Mouse (Mus musculus) spleen, adult 2 months (tissue): ENCODE measurements around the gene Asf1a. TPM values are rescaled to one million over a fixed set of nuclear protein-coding genes. Genes with fewer than 3 reads are reported as not detected.

Experiments used
- DNase-seq, 2 experiments: peaks; one replicate each; pipeline versions ENCODE4 v3.0.0 to v3.0.0-alpha.2; 2012 to 2021; ENCODE audit warnings: low spot score in 2 of 2, low read depth in 1 of 2
- H3K27ac ChIP-seq: fragments of 200-500 bp; 2 replicates; pipeline ENCODE4 v1.5.1; 2012; ENCODE audit warnings: low read length, inconsistent platforms; ENCODE audit not compliant: insufficient read depth
- H3K27me3 ChIP-seq: fragments of 200-500 bp; 2 replicates; pipeline ENCODE4 v1.6.1; 2012; ENCODE audit warnings: mild to moderate bottlenecking, moderate library complexity, low read length, inconsistent platforms; ENCODE audit not compliant: control insufficient read depth, insufficient read depth
- H3K36me3 ChIP-seq: fragments of 200-500 bp; 2 replicates; pipeline ENCODE4 v1.6.1; 2012; ENCODE audit warnings: mild to moderate bottlenecking, low read length, inconsistent platforms; ENCODE audit not compliant: control insufficient read depth, insufficient read depth
- H3K4me1 ChIP-seq: fragments of 200-500 bp; 2 replicates; pipeline ENCODE4 v1.6.1; 2011; ENCODE audit warnings: inconsistent platforms; ENCODE audit not compliant: control insufficient read depth, insufficient read depth, insufficient read length
- H3K4me3 ChIP-seq: fragments of 200-500 bp; 2 replicates; pipeline ENCODE4 v1.5.1; 2011; ENCODE audit warnings: mild to moderate bottlenecking, inconsistent platforms; ENCODE audit not compliant: insufficient read depth, insufficient read length; ENCODE audit errors: extremely low read depth
- CTCF ChIP-seq: fragments of 200-500 bp; IDR thresholded peaks from 2 replicates; pipeline ENCODE4 v1.5.1; 2011; ENCODE audit warnings: mild to moderate bottlenecking, inconsistent platforms; ENCODE audit not compliant: insufficient read depth, insufficient read length, insufficient replicate concordance; ENCODE audit errors: extremely low read depth
- POLR2A ChIP-seq: fragments of 200-500 bp; IDR thresholded peaks from 2 replicates; pipeline ENCODE4 v1.6.1; 2011; ENCODE audit warnings: low read depth, low read length, inconsistent platforms
- WGBS: fragments of 180-500 bp; shearing (Covaris S2); methylation state at CpG from one replicate; pipeline ENCODE4 v1.1.7; 2018; 5-methylcytosine and 5-hydroxymethylcytosine counted together
- polyA plus RNA-seq: library from polyadenylated mRNA; depleted of rRNA; stranded (reverse); fragments of >200 nt; gene quantifications from 2 replicates; pipeline ENCODE4 v1.2.3, GENCODE M21; 2012

Gene Asf1a
- polyA plus RNA-seq, 1 experiment = 2.4 TPM

DNA sequence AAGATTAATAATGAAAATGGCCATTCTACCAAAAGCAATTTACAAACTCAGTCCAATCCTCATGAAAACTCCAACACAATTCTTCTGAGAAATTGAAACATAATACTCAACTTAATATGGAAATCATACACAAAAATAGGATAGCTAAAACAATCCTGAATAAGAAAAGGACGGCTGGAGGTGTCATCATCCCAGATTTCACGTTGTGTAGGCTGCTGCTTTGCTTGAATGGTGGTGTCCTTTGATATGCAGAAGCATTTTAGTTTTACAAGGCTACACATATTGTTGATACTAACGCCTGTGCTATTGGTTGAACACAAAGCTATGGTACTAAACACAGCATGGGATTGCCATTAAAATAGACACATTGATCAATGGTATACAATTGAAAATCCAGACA lies 10.8 kb upstream of the Asf1a start:
- 90% methylated on average over 3 of the region's 3 CpGs for WGBS
- no peaks in the 10 kb centered on the region for H3K36me3 ChIP-seq

GRCm38 (mm10) chr10:53595744-53596676 lies 547 bp upstream of the Asf1a start:
- DNase-seq = peak in 1 of 2 experiments; percentile 23
- WGBS = 2% methylated on average over 27 of the region's 27 CpGs
- peak overlapping the region; percentile 92 for H3K27ac ChIP-seq
- peak overlapping the region; percentile 71 for H3K4me3 ChIP-seq
- H3K36me3 ChIP-seq = no peaks in the 10 kb centered on the region
- peaks cover 12% of the 10 kb centered on the region for H3K4me1 ChIP-seq
- H3K27me3 ChIP-seq = no peaks in the 10 kb centered on the region
- TF ChIP-seq POLR2A = peak; percentile 32; the same call in 1 of the 2 replicates
- TF ChIP-seq CTCF = no peak

More for the DNA sequence above, 10.8 kb upstream of the Asf1a start:
- DNase-seq = no peak
- no peaks in the 10 kb centered on the region for H3K27me3 ChIP-seq
- no peak for TF ChIP-seq CTCF
- no peak for TF ChIP-seq POLR2A
- no peak overlapping the region for H3K27ac ChIP-seq
- H3K4me1 ChIP-seq = no peaks in the 10 kb centered on the region
- H3K4me3 ChIP-seq = no peak overlapping the region

GRCm38 (mm10) chr10:53597121-53597881 lies 744 bp downstream of the Asf1a start:
- DNase-seq = peak; percentile 2 to 41
- peak overlapping the region; percentile 87 for H3K4me3 ChIP-seq
- no peaks in the 10 kb centered on the region for H3K27me3 ChIP-seq
- under 1% methylated on average over 80 of the region's 99 CpGs for WGBS
- H3K36me3 ChIP-seq = no peaks in the 10 kb centered on the region
- H3K4me1 ChIP-seq = peaks cover 12% of the 10 kb centered on the region
- TF ChIP-seq CTCF = no peak
- TF ChIP-seq POLR2A = no peak
- peak overlapping the region; percentile 92 for H3K27ac ChIP-seq

GRCm38 (mm10) chr10:53598821-53599220 lies 2.3 kb downstream of the Asf1a start:
- DNase-seq = no peak
- H3K27me3 ChIP-seq = no peaks in the 10 kb centered on the region
- H3K27ac ChIP-seq = no peak overlapping the region
- no peak for TF ChIP-seq CTCF
- 64% methylated on average over 5 of the region's 5 CpGs for WGBS
- peaks cover 2% of the 10 kb centered on the region; the same call in 1 of the 2 replicates for H3K36me3 ChIP-seq
- H3K4me1 ChIP-seq = peaks cover 12% of the 10 kb centered on the region
- no peak overlapping the region for H3K4me3 ChIP-seq

DNA sequence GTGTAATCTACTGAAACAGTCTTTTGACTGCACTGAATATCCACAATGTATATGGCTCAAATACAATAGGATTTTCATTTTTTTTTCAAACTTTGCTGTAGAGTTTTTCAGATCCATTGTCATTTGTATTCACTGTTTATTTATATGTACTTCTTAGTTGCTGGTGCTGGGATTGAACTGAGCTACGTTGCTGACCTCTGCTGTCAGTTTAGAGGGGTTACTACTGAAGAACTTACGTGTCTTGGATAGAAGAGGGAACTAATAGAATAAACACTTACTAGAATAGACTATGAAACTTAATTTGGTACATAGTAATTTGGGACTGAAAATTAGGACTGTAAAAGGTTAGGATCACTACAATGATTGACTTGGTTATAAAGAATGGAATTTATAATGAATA lies 8.8 kb downstream of the Asf1a start:
- WGBS = 81% methylated on average over 2 of the region's 2 CpGs
- DNase-seq = no peak
- Histone ChIP-seq H3K36me3 (peaks cover 18% of the 10 kb centered on the region), H3K27ac (no peak overlapping the region), H3K27me3 (no peaks in the 10 kb centered on the region), H3K4me1 (no peaks in the 10 kb centered on the region), H3K4me3 (no peak overlapping the region)
- TF ChIP-seq CTCF = no peak

- peaks cover 26% of the 10 kb centered on the region for H3K36me3 ChIP-seq
- 52% methylated on average over 2 of the region's 2 CpGs for WGBS
- no peak for DNase-seq
- H3K4me3 ChIP-seq = no peak overlapping the region
- TF ChIP-seq CTCF (no peak), POLR2A (no peak)
- no peak overlapping the region for H3K27ac ChIP-seq
- H3K27me3 ChIP-seq = no peaks in the 10 kb centered on the region
- H3K4me1 ChIP-seq = no peaks in the 10 kb centered on the region
Measured at GRCm38 (mm10) chr10:53608274-53608673, 11.7 kb downstream of the Asf1a start.
